Mouse (Mus musculus) thymus, postnatal 0 days (tissue): ENCODE data around the gene Tldc1. TPM values are rescaled to one million over a fixed set of nuclear protein-coding genes. Genes with fewer than 3 reads are reported as not detected.

ENCODE experiments used
- DNase-seq: peaks from one replicate; pipeline ENCODE4 v3.0.0-alpha.2; 2015; ENCODE audit warnings: low spot score
- polyA plus RNA-seq: library from polyadenylated mRNA; unstranded; fragments of >200 nt; fragmentation: Nextera tagmentation; extraction: Ambion mirVana; gene quantifications from 2 replicates; pipeline ENCODE4 v1.2.1, GENCODE M21; 2015

The Tldc1 gene
- polyA plus RNA-seq, 1 experiment from 2014 or later = 9.2 TPM

GRCm38 (mm10) chr8:119724596-119724995 lies 53.6 kb downstream of the Tldc1 start:
- DNase-seq = no peak

DNA sequence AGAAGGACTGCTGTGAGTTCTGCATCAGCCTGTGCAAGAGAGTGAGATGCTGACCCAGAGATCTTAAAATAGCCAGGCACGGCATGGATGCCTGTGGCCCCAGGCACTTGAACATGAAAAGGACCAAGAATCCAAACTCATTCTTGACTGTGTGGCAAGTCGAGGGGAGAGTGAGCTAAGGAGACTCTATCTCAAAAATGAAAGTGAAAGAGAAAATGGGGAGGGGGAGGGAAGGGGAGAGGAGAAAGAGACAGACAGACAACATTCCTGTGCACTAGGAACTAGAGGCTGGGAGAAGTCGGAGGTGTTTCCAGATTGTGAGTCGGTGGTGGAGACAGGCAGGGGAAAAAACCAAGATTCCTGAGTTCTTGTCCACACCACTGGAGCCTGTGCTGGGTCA lies 54.5 kb downstream of the Tldc1 start:
- no peak for DNase-seq

DNA sequence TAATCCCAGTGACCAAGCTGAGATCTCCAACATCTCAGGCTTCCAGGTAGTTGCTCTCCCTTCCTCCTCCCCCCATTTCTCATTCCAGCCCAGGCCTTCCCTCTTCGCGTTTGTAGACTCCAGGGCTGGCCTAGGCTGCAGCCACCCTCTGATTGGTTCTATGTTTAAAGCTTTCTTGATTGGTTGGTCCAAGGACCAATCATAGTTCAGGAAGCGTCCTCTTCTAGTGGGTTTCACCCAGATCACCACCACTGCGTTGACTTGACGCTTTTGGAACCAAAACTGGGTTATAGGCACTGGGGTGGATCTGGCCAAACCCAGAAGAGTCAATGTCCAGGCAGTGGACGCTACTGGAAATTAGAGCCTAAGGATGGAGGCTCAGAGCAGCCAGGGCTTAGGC lies 55.9 kb downstream of the Tldc1 start:
- no peak for DNase-seq

DNA sequence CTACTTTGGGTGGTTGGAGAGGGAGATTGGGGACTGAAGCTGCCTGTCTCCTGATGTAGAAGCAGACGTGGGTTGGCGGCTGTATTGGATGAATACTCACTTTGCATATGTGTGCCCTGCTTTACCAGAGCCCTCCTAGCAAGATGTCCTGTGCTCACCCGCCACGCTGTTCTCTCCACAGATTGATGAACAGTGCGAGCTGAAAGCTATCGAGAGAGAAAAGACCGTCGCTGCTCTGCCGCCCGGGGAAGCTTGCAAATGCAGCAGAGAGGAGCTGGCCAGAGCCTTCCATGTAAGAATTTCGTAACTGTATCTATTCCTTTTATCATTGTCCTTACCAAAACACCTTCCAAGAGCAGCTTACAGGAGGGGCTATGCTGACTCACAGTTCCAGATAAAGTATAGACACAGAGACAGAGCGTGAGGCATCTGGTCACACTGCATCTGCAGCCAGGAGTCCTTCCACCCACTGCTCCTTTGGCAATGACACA lies 59.2 kb downstream of the Tldc1 start:
- DNase-seq = no peak

- peak; percentile 75 for DNase-seq
Measured at GRCm38 (mm10) chr8:119717765-119718164, 60.5 kb downstream of the Tldc1 start.

DNA sequence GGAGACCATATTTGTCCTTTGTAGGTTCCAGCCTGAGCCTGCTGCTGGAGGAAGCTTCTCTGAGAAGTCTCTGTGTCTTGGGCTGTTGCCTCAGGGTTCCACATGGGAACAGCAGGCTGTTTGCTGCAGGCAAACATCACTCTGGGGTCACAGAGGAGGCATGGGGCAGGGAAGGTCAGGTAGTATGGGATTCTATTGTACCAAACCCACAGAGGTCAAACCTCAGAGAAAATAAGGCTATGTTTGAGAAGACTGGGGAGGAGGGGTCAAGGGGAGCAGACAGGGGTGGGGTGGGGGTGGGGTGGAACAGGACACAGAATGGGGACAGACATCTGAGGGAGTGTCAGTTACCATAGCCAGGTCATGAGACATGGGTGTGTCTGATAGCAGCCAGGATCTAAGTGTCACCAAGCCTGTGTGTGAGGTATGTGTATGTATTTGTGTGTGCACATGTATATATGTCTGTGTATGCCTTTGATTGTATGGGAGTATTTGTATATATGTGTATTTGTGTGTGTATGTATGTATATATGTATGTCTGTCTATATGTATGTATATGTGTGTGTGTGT lies 61.4 kb downstream of the Tldc1 start:
- DNase-seq = no peak

GRCm38 (mm10) chr8:119715221-119715620 lies 63.0 kb downstream of the Tldc1 start:
- no peak for DNase-seq

DNA sequence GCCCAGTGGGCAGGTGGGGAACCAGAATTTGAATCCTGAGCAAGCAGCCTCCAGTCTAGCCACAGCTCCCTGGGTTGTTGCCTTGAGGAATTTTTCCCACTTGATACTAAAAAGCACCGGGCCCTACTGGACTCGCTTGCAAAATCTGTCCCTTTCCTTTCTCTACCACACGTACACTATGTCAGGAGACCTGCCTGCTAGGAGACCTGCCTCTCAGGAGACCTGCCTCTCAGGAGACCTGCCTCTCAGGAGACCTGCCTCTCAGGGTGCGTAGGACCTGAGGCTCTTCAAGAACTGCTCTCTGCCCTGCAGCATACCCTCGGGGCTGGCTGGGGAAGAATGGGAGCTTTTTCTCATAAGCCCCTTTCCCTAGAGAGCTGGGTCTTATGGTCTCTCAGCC lies 64.8 kb downstream of the Tldc1 start:
- no peak for DNase-seq

DNA sequence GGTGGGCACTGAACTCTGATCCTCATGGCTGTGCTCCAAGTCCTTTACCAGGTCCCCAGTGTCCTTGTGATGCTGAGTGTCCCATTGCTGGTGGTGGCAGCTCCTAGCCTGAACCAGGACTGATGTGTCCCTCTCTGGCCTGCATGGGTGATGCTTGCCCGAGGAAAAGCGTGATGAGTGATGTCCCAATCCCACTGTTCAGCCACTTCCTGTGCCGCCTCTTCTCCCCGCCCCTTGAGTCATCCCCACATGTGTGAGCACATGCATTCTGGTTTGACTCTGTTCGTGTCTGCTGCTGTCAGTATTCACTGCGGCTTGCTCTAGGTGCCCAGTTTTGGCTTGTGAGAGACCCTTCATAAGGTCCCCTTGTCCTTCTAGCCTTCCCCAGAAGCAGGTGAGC lies 66.0 kb downstream of the Tldc1 start:
- DNase-seq = no peak

Other genes starting within 250 kb of the Tldc1 start
- 88.5 and 92.3 TPM in 2 replicates for gene Mbtps1, start 219.7 kb downstream of the Tldc1 start, polyA plus RNA-seq
- 185 and 200 TPM in 2 replicates for gene Hsdl1, start 203.2 kb downstream of the Tldc1 start, polyA plus RNA-seq
- 1.6 and 1.7 TPM in 2 replicates for gene Dnaaf1, start 203.2 kb downstream of the Tldc1 start, polyA plus RNA-seq
- gene Taf1c, start 173.2 kb downstream of the Tldc1 start, polyA plus RNA-seq = 29.5 and 29.8 TPM in 2 replicates
- gene Adad2, start 165.7 kb downstream of the Tldc1 start, polyA plus RNA-seq = not detected in 2 replicates
- 0.04 and 0.07 TPM in 2 replicates for gene Kcng4, start 142.7 kb downstream of the Tldc1 start, polyA plus RNA-seq
- 0.91 and 0.99 TPM in 2 replicates for gene Wfdc1, start 112.1 kb downstream of the Tldc1 start, polyA plus RNA-seq
- gene Atp2c2, start 78.4 kb downstream of the Tldc1 start, polyA plus RNA-seq = 0.27 and 0.29 TPM in 2 replicates
- 94.3 and 127 TPM in 2 replicates for gene Cotl1, start 62.1 kb upstream of the Tldc1 start, polyA plus RNA-seq
- gene Klhl36, start 83.8 kb upstream of the Tldc1 start, polyA plus RNA-seq = 19.1 and 20.5 TPM in 2 replicates
- 76.1 and 77.7 TPM in 2 replicates for gene Usp10, start 131.9 kb upstream of the Tldc1 start, polyA plus RNA-seq
- gene Gm20388, start 132.4 kb upstream of the Tldc1 start, polyA plus RNA-seq = not detected in 2 replicates
- 2.4 TPM in 2 replicates for gene Crispld2, start 214.0 kb upstream of the Tldc1 start, polyA plus RNA-seq